Mouse (Mus musculus): ENCODE measurements at regions not wholly inside any gene's neighbourhood (a gene's known extent, or its start where the extent isn't known, plus 50 kb on each side); places are given as distances from the start of the nearest gene placed in this dataset.
"Not testable (repeated sequence)": the region's sequence is repeated elsewhere in the genome, so short reads cannot be mapped to it uniquely, and the experiment has no call there.

GRCm38 (mm10) chr12:77589416-77589815 lies 351.5 kb downstream of the Fut8 start:
- peak in 1 of 2 experiments; percentile 10 for DNase-seq

GRCm38 (mm10) chr12:77594092-77594491 lies 356.2 kb downstream of the Fut8 start:
- DNase-seq, result no peak

GRCm38 (mm10) chr12:77594657-77595056 lies 356.7 kb downstream of the Fut8 start:
- DNase-seq, result no peak

- DNase-seq, result no peak
Observed at GRCm38 (mm10) chr12:77595821-77596220, 357.9 kb downstream of the Fut8 start.

GRCm38 (mm10) chr12:77596676-77597075 lies 358.8 kb downstream of the Fut8 start:
- no peak for DNase-seq

- peak; percentile 69 to 73 for DNase-seq
Observed at GRCm38 (mm10) chr12:77597627-77598333, 359.9 kb downstream of the Fut8 start.

- DNase-seq, result peak in 1 of 2 experiments; percentile 6
Observed at GRCm38 (mm10) chr12:77598334-77598715, 360.4 kb downstream of the Fut8 start.

GRCm38 (mm10) chr12:77599391-77599790 lies 361.5 kb downstream of the Fut8 start:
- peak; percentile 62 to 74 for DNase-seq

- no peak for DNase-seq
Observed at GRCm38 (mm10) chr12:77603832-77604501, 366.0 kb downstream of the Fut8 start.

GRCm38 (mm10) chr12:77617552-77617951 lies 379.6 kb downstream of the Fut8 start:
- no peak for DNase-seq

- DNase-seq, result no peak
Observed at GRCm38 (mm10) chr12:77622243-77622642, 384.3 kb downstream of the Fut8 start.

GRCm38 (mm10) chr12:77624323-77624722 lies 386.4 kb downstream of the Fut8 start:
- DNase-seq, result not testable (repeated sequence)

- no peak for DNase-seq
Observed at GRCm38 (mm10) chr12:77628358-77628850, 390.5 kb downstream of the Fut8 start.

GRCm38 (mm10) chr12:77633981-77634650 lies 396.2 kb downstream of the Fut8 start:
- DNase-seq, result no peak

GRCm38 (mm10) chr12:77638266-77638665 lies 400.3 kb downstream of the Fut8 start:
- peak; percentile 25 to 40 for DNase-seq

GRCm38 (mm10) chr12:77642336-77642735 lies 404.4 kb downstream of the Fut8 start:
- DNase-seq, result no peak

- DNase-seq, result no peak
Observed at GRCm38 (mm10) chr12:77647841-77648240, 409.9 kb downstream of the Fut8 start.

- no peak for DNase-seq
Observed at GRCm38 (mm10) chr12:77654282-77654681, 416.4 kb downstream of the Fut8 start.

GRCm38 (mm10) chr12:77657060-77657459 lies 419.1 kb downstream of the Fut8 start:
- no peak for DNase-seq

- no peak for DNase-seq
Observed at GRCm38 (mm10) chr12:77657878-77658277, 420.0 kb downstream of the Fut8 start.

GRCm38 (mm10) chr12:77663180-77663579 lies 425.3 kb downstream of the Fut8 start:
- no peak for DNase-seq

- DNase-seq, result no peak
Observed at GRCm38 (mm10) chr12:77663665-77664374, 425.9 kb downstream of the Fut8 start.

GRCm38 (mm10) chr12:77666411-77666810 lies 428.5 kb downstream of the Fut8 start:
- no peak for DNase-seq
